Mouse (Mus musculus) CH12.LX (cell line): Measurements from ENCODE around the gene Aagab.

Source experiments
- CHD2 ChIP-seq: IDR thresholded peaks from 2 replicates; pipeline ENCODE4 v1.6.1; 2011; ENCODE audit warnings: low read length, improper control_type of control experiment
- CTCF ChIP-seq, 2 experiments: IDR thresholded peaks in 1 of 2; conservative IDR thresholded peaks in 1 of 2; 2 replicates each; pipeline ENCODE4 v1.5.1; 2011 to 2012; ENCODE audit warnings: low read depth in 2 of 2, low read length in 2 of 2, improper control_type of control experiment in 1 of 2, inconsistent platforms in 1 of 2, mild to moderate bottlenecking in 1 of 2, moderate library complexity in 1 of 2
- ELF1 ChIP-seq: IDR thresholded peaks from 2 replicates; pipeline ENCODE4 v1.6.1; 2014; ENCODE audit warnings: low read depth, mild to moderate bottlenecking, inconsistent platforms, low read length, improper control_type of control experiment
- EP300 ChIP-seq: IDR thresholded peaks from 2 replicates; pipeline ENCODE4 v1.6.1; 2011; ENCODE audit warnings: low read length, improper control_type of control experiment
- ETS1 ChIP-seq: conservative IDR thresholded peaks from 2 replicates; pipeline ENCODE4 v1.6.1; 2012; ENCODE audit warnings: low read depth, mild to moderate bottlenecking, inconsistent platforms, low read length, improper control_type of control experiment, moderate library complexity
- GABPA ChIP-seq: IDR thresholded peaks from 2 replicates; pipeline ENCODE4 v1.6.1; 2012; ENCODE audit warnings: low read depth, low read length, improper control_type of control experiment, inconsistent platforms; ENCODE audit not compliant: insufficient replicate concordance
- HCFC1 ChIP-seq: IDR thresholded peaks from 2 replicates; pipeline ENCODE4 v1.6.1; 2012; ENCODE audit warnings: low read depth, mild to moderate bottlenecking, inconsistent platforms, low read length, improper control_type of control experiment
- KAT2A ChIP-seq: IDR thresholded peaks from 2 replicates; pipeline ENCODE4 v1.6.1; 2012; ENCODE audit warnings: low read length, improper control_type of control experiment, inconsistent platforms; ENCODE audit not compliant: insufficient replicate concordance
- POLR2AphosphoS2 ChIP-seq: IDR thresholded peaks from 2 replicates; pipeline ENCODE4 v1.6.1; 2011; ENCODE audit warnings: low read depth, low read length, improper control_type of control experiment
- RAD21 ChIP-seq: IDR thresholded peaks from 2 replicates; pipeline ENCODE4 v1.6.1; 2011; ENCODE audit warnings: low read depth, mild to moderate bottlenecking, low read length, improper control_type of control experiment, moderate library complexity
- USF1 ChIP-seq: IDR thresholded peaks from 2 replicates; pipeline ENCODE4 v1.6.1; 2014; ENCODE audit warnings: low read depth, mild to moderate bottlenecking, inconsistent platforms, low read length, improper control_type of control experiment
- ZC3H11A ChIP-seq: IDR thresholded peaks from 2 replicates; pipeline ENCODE4 v1.6.1; 2012; ENCODE audit warnings: low read depth, mild to moderate bottlenecking, inconsistent platforms, low read length, improper control_type of control experiment
- ZMIZ1 ChIP-seq: IDR thresholded peaks from 2 replicates; pipeline ENCODE4 v1.6.1; 2012; ENCODE audit warnings: low read depth, mild to moderate bottlenecking, inconsistent platforms, low read length, improper control_type of control experiment

- no peak for TF ChIP-seq CTCF (conservative IDR thresholded peaks at IDR 0.05 in 1 of 2, IDR thresholded peaks at IDR 0.05 in 1 of 2; ENCODE audit: low read depth in 2 of 2, low read length in 2 of 2)
- no peak for TF ChIP-seq POLR2AphosphoS2
- no peak for TF ChIP-seq CHD2
- TF ChIP-seq EP300: no peak
- no peak for TF ChIP-seq GABPA
- TF ChIP-seq KAT2A: no peak
- no peak for TF ChIP-seq ZC3H11A
- no peak for TF ChIP-seq RAD21
- TF ChIP-seq USF1: no peak
- TF ChIP-seq ZMIZ1: no peak
- no peak for TF ChIP-seq ETS1
- TF ChIP-seq ELF1: no peak
- no peak for TF ChIP-seq HCFC1
These were observed 62.6 kb downstream of the Aagab start for GRCm38 (mm10) chr9:63664792-63665646.
